Mouse (Mus musculus): ENCODE measurements around the gene Slamf1. TPM values are rescaled to one million over a fixed set of nuclear protein-coding genes. Genes with fewer than 3 reads are reported as not detected.

The Slamf1 gene
- polyA plus RNA-seq, 1 experiment from 2014 or later = 0.19 TPM

DNA sequence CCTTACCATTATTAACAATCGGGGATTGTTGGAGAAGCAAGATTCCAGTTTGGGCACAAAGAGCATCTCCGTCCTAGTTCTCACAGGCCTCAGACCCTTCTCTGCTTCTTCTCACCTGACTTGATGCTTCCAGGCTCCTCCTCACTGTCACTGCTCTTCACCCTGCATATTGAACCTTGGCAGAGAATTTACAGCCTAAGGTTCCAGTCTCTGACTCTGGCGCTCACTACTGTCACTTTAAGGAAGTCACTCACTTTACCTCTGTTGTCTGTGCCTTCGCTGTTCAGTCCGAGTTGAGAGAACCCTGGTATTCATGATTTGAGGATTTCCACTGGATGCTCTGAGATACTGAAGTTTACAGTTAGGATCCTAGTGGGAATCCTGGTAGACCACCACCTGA, 7.3 kb downstream of the Slamf1 start:
- Histone ChIP-seq H3K27ac (ENCODE audit: low read length) (no peak overlapping the region), H3K9me3 (ENCODE audit: control insufficient read depth, low read depth, low read length) (no peaks in the 10 kb centered on the region), H3K4me1 (ENCODE audit: control insufficient read depth, insufficient read depth, low read length) (no peaks in the 10 kb centered on the region), H3K9ac (replicated peaks; ENCODE audit: low read depth, low read length) (no peak overlapping the region), H3K27me3 (ENCODE audit: control insufficient read depth, insufficient read depth, low read length) (no peaks in the 10 kb centered on the region), H3K36me3 (ENCODE audit: control insufficient read depth, insufficient read depth, low read length) (no peaks in the 10 kb centered on the region), H3K4me3 (ENCODE audit: low read depth, low read length) (no peak overlapping the region), H3K4me2 (replicated peaks; ENCODE audit: low read depth, low read length) (no peak overlapping the region)
- ATAC-seq (ENCODE audit: insufficient number of reproducible peaks, insufficient read depth, low FRiP score, low read depth) = no peak
- WGBS = 67% methylated on average over 5 of the region's 5 CpGs

DNA sequence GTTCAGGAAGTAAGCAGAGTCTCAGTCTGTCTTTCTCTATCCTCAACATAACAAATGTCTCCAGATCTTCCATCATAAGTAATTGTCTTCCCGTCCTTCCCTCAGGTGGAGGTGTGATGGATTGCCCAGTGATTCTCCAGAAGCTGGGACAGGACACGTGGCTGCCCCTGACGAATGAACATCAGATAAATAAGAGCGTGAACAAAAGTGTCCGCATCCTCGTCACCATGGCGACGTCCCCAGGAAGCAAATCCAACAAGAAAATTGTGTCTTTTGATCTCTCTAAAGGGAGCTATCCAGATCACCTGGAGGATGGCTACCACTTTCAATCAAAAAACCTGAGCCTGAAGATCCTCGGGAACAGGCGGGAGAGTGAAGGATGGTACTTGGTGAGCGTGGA, 7.8 kb downstream of the Slamf1 start:
- Histone ChIP-seq H3K9me3 (ENCODE audit: control insufficient read depth, low read depth, low read length) (no peaks in the 10 kb centered on the region), H3K4me3 (ENCODE audit: low read depth, low read length) (no peak overlapping the region), H3K9ac (replicated peaks; ENCODE audit: low read depth, low read length) (no peak overlapping the region), H3K27me3 (ENCODE audit: control insufficient read depth, insufficient read depth, low read length) (no peaks in the 10 kb centered on the region), H3K4me2 (replicated peaks; ENCODE audit: low read depth, low read length) (no peak overlapping the region), H3K36me3 (ENCODE audit: control insufficient read depth, insufficient read depth, low read length) (no peaks in the 10 kb centered on the region), H3K27ac (ENCODE audit: low read length) (no peak overlapping the region), H3K4me1 (ENCODE audit: control insufficient read depth, insufficient read depth, low read length) (no peaks in the 10 kb centered on the region)
- no peak for ATAC-seq (ENCODE audit: insufficient number of reproducible peaks, insufficient read depth, low FRiP score, low read depth)
- 45% methylated on average over 11 of the region's 11 CpGs for WGBS

DNA sequence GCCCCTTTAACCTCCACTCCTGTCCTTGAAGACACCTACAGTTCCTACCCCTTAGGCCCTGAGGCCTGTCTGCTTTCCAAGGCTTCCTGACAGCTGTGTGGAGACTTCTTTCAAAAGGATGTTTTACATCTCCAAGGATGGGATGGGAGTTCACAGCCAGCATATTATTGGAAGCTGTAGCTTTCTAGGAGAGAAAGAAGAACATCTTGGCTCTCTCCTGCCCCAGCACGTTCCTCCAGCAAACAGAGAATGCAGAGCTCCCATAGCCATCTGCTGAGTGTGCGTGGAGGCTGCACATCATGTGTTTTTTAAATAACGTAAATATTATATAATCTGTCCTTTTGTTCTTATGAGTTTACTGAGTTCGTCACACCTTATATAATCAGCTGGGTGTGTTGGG, 8.9 kb downstream of the Slamf1 start:
- Histone ChIP-seq H3K9me3 (ENCODE audit: control insufficient read depth, low read depth, low read length) (no peaks in the 10 kb centered on the region), H3K27me3 (ENCODE audit: control insufficient read depth, insufficient read depth, low read length) (no peaks in the 10 kb centered on the region), H3K36me3 (ENCODE audit: control insufficient read depth, insufficient read depth, low read length) (no peaks in the 10 kb centered on the region), H3K4me2 (replicated peaks; ENCODE audit: low read depth, low read length) (no peak overlapping the region), H3K4me3 (ENCODE audit: low read depth, low read length) (no peak overlapping the region), H3K27ac (ENCODE audit: low read length) (no peak overlapping the region), H3K9ac (replicated peaks; ENCODE audit: low read depth, low read length) (no peak overlapping the region), H3K4me1 (ENCODE audit: control insufficient read depth, insufficient read depth, low read length) (no peaks in the 10 kb centered on the region)
- no peak for ATAC-seq (ENCODE audit: insufficient number of reproducible peaks, insufficient read depth, low FRiP score, low read depth)
- WGBS = 72% methylated on average over 4 of the region's 4 CpGs

DNA sequence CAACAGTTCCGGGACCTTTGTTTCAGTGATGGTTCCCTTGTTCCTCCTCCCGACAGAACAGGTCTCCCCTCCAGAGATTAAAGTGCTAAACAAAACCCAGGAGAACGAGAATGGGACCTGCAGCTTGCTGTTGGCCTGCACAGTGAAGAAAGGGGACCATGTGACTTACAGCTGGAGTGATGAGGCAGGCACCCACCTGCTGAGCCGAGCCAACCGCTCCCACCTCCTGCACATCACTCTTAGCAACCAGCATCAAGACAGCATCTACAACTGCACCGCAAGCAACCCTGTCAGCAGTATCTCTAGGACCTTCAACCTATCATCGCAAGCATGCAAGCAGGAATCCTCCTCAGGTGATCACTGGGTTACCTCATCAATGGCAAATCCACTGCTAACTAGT, 10.1 kb downstream of the Slamf1 start:
- Histone ChIP-seq H3K36me3 (ENCODE audit: control insufficient read depth, insufficient read depth, low read length) (no peaks in the 10 kb centered on the region), H3K4me3 (ENCODE audit: low read depth, low read length) (no peak overlapping the region), H3K9ac (replicated peaks; ENCODE audit: low read depth, low read length) (no peak overlapping the region), H3K27ac (ENCODE audit: low read length) (no peak overlapping the region), H3K4me2 (replicated peaks; ENCODE audit: low read depth, low read length) (no peak overlapping the region), H3K27me3 (ENCODE audit: control insufficient read depth, insufficient read depth, low read length) (no peaks in the 10 kb centered on the region), H3K4me1 (ENCODE audit: control insufficient read depth, insufficient read depth, low read length) (no peaks in the 10 kb centered on the region), H3K9me3 (ENCODE audit: control insufficient read depth, low read depth, low read length) (no peaks in the 10 kb centered on the region)
- 75% methylated on average over 7 of the region's 7 CpGs for WGBS
- no peak for ATAC-seq (ENCODE audit: insufficient number of reproducible peaks, insufficient read depth, low FRiP score, low read depth)

DNA sequence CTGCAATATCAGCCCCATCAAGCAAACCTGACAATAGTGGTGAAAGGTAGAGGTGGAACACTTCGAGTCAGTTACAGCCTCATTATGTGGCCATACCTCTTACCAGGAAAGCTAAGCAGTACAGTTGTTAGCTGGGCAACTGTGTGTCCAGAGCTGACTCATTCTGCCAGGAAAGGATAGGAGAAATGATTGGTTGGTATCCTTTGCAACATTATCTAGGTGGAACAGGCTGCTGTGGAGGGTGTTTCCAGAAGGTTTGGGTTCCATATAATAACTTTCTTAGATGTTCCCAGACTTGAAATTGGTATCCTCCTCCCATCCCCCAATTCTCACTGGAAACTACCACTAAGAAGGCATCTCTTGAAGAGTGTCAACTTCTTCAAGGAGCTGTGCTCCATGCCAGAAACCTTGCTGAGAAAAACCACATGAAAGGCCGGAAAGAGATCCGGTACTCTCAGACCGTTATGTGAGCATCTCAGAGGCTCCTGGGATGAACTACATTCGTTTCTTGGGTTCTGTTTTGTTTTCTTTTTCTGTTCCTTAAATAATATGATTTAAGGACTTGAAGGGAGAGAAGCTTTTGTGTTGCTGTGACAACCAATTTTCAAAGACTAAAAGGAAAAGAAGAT, 15.5 kb downstream of the Slamf1 start:
- no peak overlapping the region for H3K27ac ChIP-seq (ENCODE audit: low read length)
- no peaks in the 10 kb centered on the region for H3K9me3 ChIP-seq (ENCODE audit: control insufficient read depth, low read depth, low read length)
- no peak overlapping the region for H3K4me3 ChIP-seq (ENCODE audit: low read depth, low read length)
- no peak overlapping the region for H3K4me2 ChIP-seq (replicated peaks; ENCODE audit: low read depth, low read length)
- 77% methylated on average over 5 of the region's 5 CpGs for WGBS
- H3K27me3 ChIP-seq (ENCODE audit: control insufficient read depth, insufficient read depth, low read length) = no peaks in the 10 kb centered on the region
- no peak overlapping the region for H3K9ac ChIP-seq (replicated peaks; ENCODE audit: low read depth, low read length)
- H3K36me3 ChIP-seq (ENCODE audit: control insufficient read depth, insufficient read depth, low read length) = no peaks in the 10 kb centered on the region
- no peaks in the 10 kb centered on the region for H3K4me1 ChIP-seq (ENCODE audit: control insufficient read depth, insufficient read depth, low read length)
- ATAC-seq (ENCODE audit: insufficient number of reproducible peaks, insufficient read depth, low FRiP score, low read depth) = no peak

DNA sequence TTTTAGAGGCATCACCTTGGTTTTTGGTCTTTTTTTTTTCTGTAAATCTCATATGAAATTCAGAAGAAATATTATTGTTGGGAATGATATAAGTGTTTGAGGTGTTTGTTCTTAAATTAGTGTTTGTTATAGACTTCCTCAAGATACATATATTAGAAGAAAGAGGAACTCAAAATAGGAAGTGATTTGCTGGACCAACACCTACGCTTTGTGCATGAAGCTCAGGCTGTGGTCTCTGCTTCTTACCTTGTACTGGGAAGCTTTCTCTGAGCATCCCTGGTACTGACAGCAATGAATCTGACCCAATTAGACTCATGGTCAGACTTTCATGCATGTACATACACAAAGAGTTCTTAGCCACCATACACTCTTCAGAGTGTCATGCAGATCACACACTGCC, 18.9 kb downstream of the Slamf1 start:
- no peak for ATAC-seq (ENCODE audit: insufficient number of reproducible peaks, insufficient read depth, low FRiP score, low read depth)

DNA sequence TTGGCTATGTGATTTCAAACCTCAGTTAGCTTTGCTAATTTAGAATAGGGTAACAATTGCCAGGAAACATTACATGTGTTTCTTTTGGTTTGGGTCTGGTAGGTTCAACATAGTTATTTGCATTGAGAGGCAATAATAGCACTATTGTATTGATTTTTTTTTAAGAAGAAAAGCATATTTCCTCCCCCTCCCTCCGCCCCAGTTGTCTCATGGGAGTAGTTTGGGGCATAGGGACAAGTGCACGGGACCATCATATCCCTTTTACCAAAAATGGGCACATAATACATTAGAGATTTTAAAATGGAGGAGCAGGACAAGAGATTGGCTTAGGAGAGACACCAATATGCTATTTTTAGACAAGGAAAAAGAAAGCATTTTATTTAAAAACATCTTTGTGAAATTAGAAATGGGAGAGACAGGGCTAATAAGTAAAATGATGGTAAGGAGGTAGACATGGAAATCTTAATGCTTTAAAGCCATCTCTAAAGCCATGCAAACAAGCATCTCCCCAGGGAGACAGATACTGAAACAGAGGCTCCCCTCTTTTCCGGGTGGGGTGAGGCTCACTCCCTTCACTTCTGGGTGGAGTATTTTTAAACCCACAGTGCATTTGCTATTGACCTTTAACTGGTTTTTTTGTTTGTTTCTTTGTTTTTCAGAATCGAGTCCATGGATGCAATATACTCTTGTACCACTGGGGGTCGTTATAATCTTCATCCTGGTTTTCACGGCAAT, 20.5 kb downstream of the Slamf1 start:
- Histone ChIP-seq H3K4me2 (replicated peaks; ENCODE audit: low read depth, low read length) (no peak overlapping the region), H3K36me3 (ENCODE audit: control insufficient read depth, insufficient read depth, low read length) (no peaks in the 10 kb centered on the region), H3K9ac (replicated peaks; ENCODE audit: low read depth, low read length) (no peak overlapping the region), H3K27me3 (ENCODE audit: control insufficient read depth, insufficient read depth, low read length) (no peaks in the 10 kb centered on the region), H3K27ac (ENCODE audit: low read length) (no peak overlapping the region), H3K4me3 (ENCODE audit: low read depth, low read length) (no peak overlapping the region), H3K9me3 (ENCODE audit: control insufficient read depth, low read depth, low read length) (0 out of 2 replicates have a peak, but pooled peaks cover 4% of the 10 kb centered on the region), H3K4me1 (ENCODE audit: control insufficient read depth, insufficient read depth, low read length) (0 out of 2 replicates have a peak, but pooled peaks cover 3% of the 10 kb centered on the region)
- ATAC-seq (ENCODE audit: insufficient number of reproducible peaks, insufficient read depth, low FRiP score, low read depth) = no peak
- WGBS = 70% methylated on average over 6 of the region's 6 CpGs

More for the DNA sequence above, 18.9 kb downstream of the Slamf1 start:
- Histone ChIP-seq H3K9ac (replicated peaks; ENCODE audit: low read depth, low read length) (no peak overlapping the region), H3K27ac (ENCODE audit: low read length) (no peak overlapping the region), H3K4me3 (ENCODE audit: low read depth, low read length) (no peak overlapping the region), H3K4me1 (ENCODE audit: control insufficient read depth, insufficient read depth, low read length) (0 out of 2 replicates have a peak, but pooled peaks cover 3% of the 10 kb centered on the region), H3K9me3 (ENCODE audit: control insufficient read depth, low read depth, low read length) (no peaks in the 10 kb centered on the region), H3K36me3 (ENCODE audit: control insufficient read depth, insufficient read depth, low read length) (no peaks in the 10 kb centered on the region), H3K27me3 (ENCODE audit: control insufficient read depth, insufficient read depth, low read length) (no peaks in the 10 kb centered on the region), H3K4me2 (replicated peaks; ENCODE audit: low read depth, low read length) (no peak overlapping the region)
- WGBS = 93% methylated on average over 1 of the region's 1 CpGs

DNA sequence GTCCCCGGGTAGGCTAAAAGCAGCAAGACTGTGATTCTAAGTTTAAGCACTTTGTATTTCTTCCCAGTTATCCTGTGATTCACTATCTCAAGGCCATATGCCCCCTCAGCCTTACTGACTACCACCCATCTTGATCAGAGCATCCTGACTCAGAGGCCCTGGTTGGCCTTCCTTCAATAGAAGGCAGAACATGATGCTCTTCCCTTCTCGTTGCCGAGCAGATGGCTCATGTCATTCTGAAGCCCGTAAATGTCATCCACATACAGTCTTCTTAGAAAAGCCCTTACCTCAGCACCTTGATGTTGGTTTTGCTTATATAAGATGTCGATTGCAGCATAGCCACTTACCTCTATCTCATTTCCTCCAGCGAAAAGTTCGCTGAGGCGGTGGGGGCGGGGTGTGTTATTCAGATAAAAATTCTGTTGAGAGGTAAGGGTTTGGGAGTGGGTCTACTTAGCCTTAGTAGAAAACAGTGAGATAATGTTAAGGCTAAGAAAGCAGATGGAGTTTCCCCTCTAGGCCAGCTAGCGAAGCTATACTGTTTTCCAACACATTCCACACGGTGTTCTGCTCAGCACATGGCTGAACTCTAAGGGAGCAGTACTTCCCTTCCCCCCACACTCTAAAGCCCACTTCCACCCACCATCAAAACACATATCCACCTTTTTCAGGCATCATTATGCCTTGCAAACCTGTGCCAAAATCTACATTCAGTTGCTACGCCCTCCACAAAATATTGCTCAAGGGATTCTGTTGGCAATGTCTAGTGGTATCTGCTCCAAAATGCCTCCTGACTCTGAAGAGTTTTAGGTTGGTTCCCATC, 21.7 kb downstream of the Slamf1 start:
- Histone ChIP-seq H3K4me3 (ENCODE audit: low read depth, low read length) (no peak overlapping the region), H3K9me3 (ENCODE audit: control insufficient read depth, low read depth, low read length) (0 out of 2 replicates have a peak, but pooled peaks cover 4% of the 10 kb centered on the region), H3K36me3 (ENCODE audit: control insufficient read depth, insufficient read depth, low read length) (no peaks in the 10 kb centered on the region), H3K4me2 (replicated peaks; ENCODE audit: low read depth, low read length) (no peak overlapping the region), H3K9ac (replicated peaks; ENCODE audit: low read depth, low read length) (no peak overlapping the region), H3K4me1 (ENCODE audit: control insufficient read depth, insufficient read depth, low read length) (0 out of 2 replicates have a peak, but pooled peaks cover 3% of the 10 kb centered on the region), H3K27ac (ENCODE audit: low read length) (no peak overlapping the region), H3K27me3 (ENCODE audit: control insufficient read depth, insufficient read depth, low read length) (no peaks in the 10 kb centered on the region)
- 59% methylated on average over 12 of the region's 12 CpGs for WGBS
- ATAC-seq (ENCODE audit: insufficient number of reproducible peaks, insufficient read depth, low FRiP score, low read depth) = 0 out of 2 replicates have a peak, but pooled peaks have one; percentile 37

All from stomach, embryonic 14.5 days (tissue).